Mouse (Mus musculus): ENCODE results near the gene Tmem135. TPM values are rescaled to one million over a fixed set of nuclear protein-coding genes. Genes with fewer than 3 reads are reported as not detected.
A peak's percentile ranks its signal among the peaks of the same experiment; 100 is the strongest.

Gene Tmem135
- polyA plus RNA-seq, 1 experiment from 2014 or later: 21.7 TPM

GRCm38 (mm10) chr7:89260966-89261365, 143.1 kb downstream of the Tmem135 start:
- DNase-seq (ENCODE audit: low spot score) (no peak), ATAC-seq (no peak)
- Histone ChIP-seq H3K4me1 (ENCODE audit: insufficient read depth, low read depth, low read length) (no peaks in the 10 kb centered on the region), H3K4me2 (replicated peaks; ENCODE audit: low read depth, low read length) (no peak overlapping the region), H3K4me3 (ENCODE audit: low read depth, low read length) (no peak overlapping the region), H3K27ac (ENCODE audit: low read length) (no peak overlapping the region), H3K27me3 (replicated peaks; ENCODE audit: insufficient read depth, low read length) (no peaks in the 10 kb centered on the region), H3K9me3 (ENCODE audit: low read length) (no peaks in the 10 kb centered on the region), H3K36me3 (ENCODE audit: insufficient read depth, low read length) (no peaks in the 10 kb centered on the region), H3K9ac (replicated peaks; ENCODE audit: low read depth) (no peak overlapping the region)
- TF ChIP-seq CTCF (IDR thresholded peaks at IDR 0.05) (no peak), EP300 (IDR thresholded peaks at IDR 0.05) (no peak)

- H3K36me3 ChIP-seq (ENCODE audit: insufficient read depth, low read length): no peaks in the 10 kb centered on the region
- H3K9me3 ChIP-seq (ENCODE audit: low read length): no peaks in the 10 kb centered on the region
- no peak overlapping the region for H3K4me3 ChIP-seq (ENCODE audit: low read depth, low read length)
- H3K4me2 ChIP-seq (replicated peaks; ENCODE audit: low read depth, low read length): no peak overlapping the region
- no peaks in the 10 kb centered on the region for H3K27me3 ChIP-seq (replicated peaks; ENCODE audit: insufficient read depth, low read length)
- no peak for ATAC-seq
- no peak overlapping the region for H3K9ac ChIP-seq (replicated peaks; ENCODE audit: low read depth)
- WGBS: 56% methylated on average over 2 of the region's 2 CpGs
- TF ChIP-seq EP300 (IDR thresholded peaks at IDR 0.05) (no peak), CTCF (IDR thresholded peaks at IDR 0.05) (no peak)
- no peak overlapping the region for H3K27ac ChIP-seq (ENCODE audit: low read length)
- H3K4me1 ChIP-seq (ENCODE audit: insufficient read depth, low read depth, low read length): no peaks in the 10 kb centered on the region
- no peak for DNase-seq (ENCODE audit: low spot score)
Observed at GRCm38 (mm10) chr7:89258832-89259231, 145.2 kb downstream of the Tmem135 start.

GRCm38 (mm10) chr7:89257871-89258502, 146.0 kb downstream of the Tmem135 start:
- no peaks in the 10 kb centered on the region for H3K36me3 ChIP-seq (ENCODE audit: insufficient read depth, low read length)
- no peak overlapping the region for H3K27ac ChIP-seq (ENCODE audit: low read length)
- TF ChIP-seq EP300 (IDR thresholded peaks at IDR 0.05) (no peak), CTCF (IDR thresholded peaks at IDR 0.05) (no peak)
- ATAC-seq (no peak), DNase-seq (ENCODE audit: low spot score) (no peak)
- H3K9me3 ChIP-seq (ENCODE audit: low read length): no peaks in the 10 kb centered on the region
- H3K4me2 ChIP-seq (replicated peaks; ENCODE audit: low read depth, low read length): no peak overlapping the region
- no peaks in the 10 kb centered on the region for H3K27me3 ChIP-seq (replicated peaks; ENCODE audit: insufficient read depth, low read length)
- H3K4me1 ChIP-seq (ENCODE audit: insufficient read depth, low read depth, low read length): no peaks in the 10 kb centered on the region
- WGBS: 57% methylated on average over 4 of the region's 4 CpGs
- H3K4me3 ChIP-seq (ENCODE audit: low read depth, low read length): no peak overlapping the region
- no peak overlapping the region for H3K9ac ChIP-seq (replicated peaks; ENCODE audit: low read depth)

- no peaks in the 10 kb centered on the region for H3K36me3 ChIP-seq (ENCODE audit: insufficient read depth, low read length)
- H3K27me3 ChIP-seq (replicated peaks; ENCODE audit: insufficient read depth, low read length): no peaks in the 10 kb centered on the region
- no peak for ATAC-seq
- no peak overlapping the region for H3K4me3 ChIP-seq (ENCODE audit: low read depth, low read length)
- no peak for DNase-seq (ENCODE audit: low spot score)
- H3K27ac ChIP-seq (ENCODE audit: low read length): no peak overlapping the region
- TF ChIP-seq CTCF (IDR thresholded peaks at IDR 0.05) (no peak), EP300 (IDR thresholded peaks at IDR 0.05) (no peak)
- no peak overlapping the region for H3K4me2 ChIP-seq (replicated peaks; ENCODE audit: low read depth, low read length)
- no peak overlapping the region for H3K9ac ChIP-seq (replicated peaks; ENCODE audit: low read depth)
- H3K4me1 ChIP-seq (ENCODE audit: insufficient read depth, low read depth, low read length): no peaks in the 10 kb centered on the region
- WGBS: 82% methylated on average over 3 of the region's 3 CpGs
- H3K9me3 ChIP-seq (ENCODE audit: low read length): no peaks in the 10 kb centered on the region
Observed at GRCm38 (mm10) chr7:89253772-89254171, 150.2 kb downstream of the Tmem135 start.

GRCm38 (mm10) chr7:89253317-89253716, 150.7 kb downstream of the Tmem135 start:
- H3K4me3 ChIP-seq (ENCODE audit: low read depth, low read length): no peak overlapping the region
- H3K36me3 ChIP-seq (ENCODE audit: insufficient read depth, low read length): no peaks in the 10 kb centered on the region
- 73% methylated on average over 2 of the region's 2 CpGs for WGBS
- no peak overlapping the region for H3K9ac ChIP-seq (replicated peaks; ENCODE audit: low read depth)
- peaks cover 3% of the 10 kb centered on the region; the same call in 1 of the 2 replicates for H3K4me1 ChIP-seq (ENCODE audit: insufficient read depth, low read depth, low read length)
- TF ChIP-seq EP300 (IDR thresholded peaks at IDR 0.05) (no peak), CTCF (IDR thresholded peaks at IDR 0.05) (no peak)
- H3K27me3 ChIP-seq (replicated peaks; ENCODE audit: insufficient read depth, low read length): no peaks in the 10 kb centered on the region
- no peak overlapping the region for H3K4me2 ChIP-seq (replicated peaks; ENCODE audit: low read depth, low read length)
- no peaks in the 10 kb centered on the region for H3K9me3 ChIP-seq (ENCODE audit: low read length)
- DNase-seq (ENCODE audit: low spot score) (no peak), ATAC-seq (no peak)
- no peak overlapping the region for H3K27ac ChIP-seq (ENCODE audit: low read length)

- H3K36me3 ChIP-seq (ENCODE audit: insufficient read depth, low read length): no peaks in the 10 kb centered on the region
- H3K27me3 ChIP-seq (replicated peaks; ENCODE audit: insufficient read depth, low read length): no peaks in the 10 kb centered on the region
- H3K27ac ChIP-seq (ENCODE audit: low read length): no peak overlapping the region
- WGBS: 58% methylated on average over 4 of the region's 4 CpGs
- H3K4me2 ChIP-seq (replicated peaks; ENCODE audit: low read depth, low read length): no peak overlapping the region
- H3K4me3 ChIP-seq (ENCODE audit: low read depth, low read length): no peak overlapping the region
- ATAC-seq (peak; percentile 50), DNase-seq (ENCODE audit: low spot score) (peak; percentile 51)
- peaks cover 3% of the 10 kb centered on the region; the same call in 1 of the 2 replicates for H3K4me1 ChIP-seq (ENCODE audit: insufficient read depth, low read depth, low read length)
- no peak overlapping the region for H3K9ac ChIP-seq (replicated peaks; ENCODE audit: low read depth)
- 0 out of 2 replicates have a peak, but pooled peaks have one; percentile 33 for TF ChIP-seq EP300 (IDR thresholded peaks at IDR 0.05)
- TF ChIP-seq CTCF (IDR thresholded peaks at IDR 0.05): no peak
- no peaks in the 10 kb centered on the region for H3K9me3 ChIP-seq (ENCODE audit: low read length)
Observed at GRCm38 (mm10) chr7:89251880-89252453, 152.1 kb downstream of the Tmem135 start.
